Mouse (Mus musculus): ENCODE measurements at regions not wholly inside any gene's neighbourhood (a gene's known extent, or its start where the extent isn't known, plus 50 kb on each side); places are given as distances from the start of the nearest gene placed in this dataset. TPM values are rescaled to one million over a fixed set of nuclear protein-coding genes. Genes with fewer than 3 reads are reported as not detected.
"Not testable (repeated sequence)": the region's sequence is repeated elsewhere in the genome, so short reads cannot be mapped to it uniquely, and the experiment has no call there.

DNA sequence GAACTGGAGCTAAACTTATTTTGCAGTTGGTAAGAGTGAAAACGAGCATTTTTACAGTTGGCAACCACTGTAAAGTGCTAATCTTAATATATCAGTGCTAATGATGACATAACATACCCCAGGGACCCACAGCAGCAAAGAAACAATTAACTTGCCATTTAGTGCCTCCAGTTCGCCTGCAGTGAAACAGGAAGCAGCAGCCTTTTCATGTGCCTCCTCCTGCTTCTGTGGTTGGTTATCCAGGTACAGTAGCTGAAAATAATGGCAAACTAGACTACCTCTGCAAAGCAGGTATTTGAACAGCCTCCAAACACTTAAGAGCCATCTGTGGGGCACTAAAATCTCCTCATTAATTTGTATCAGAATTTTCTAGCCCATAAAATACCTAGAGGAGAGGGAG lies 584.8 kb upstream of the Pfkp start:
- intact Hi-C loops (cut with DNase I): no loop called here
- no peak for DNase-seq (ENCODE audit: low spot score in 2 of 2)

DNA sequence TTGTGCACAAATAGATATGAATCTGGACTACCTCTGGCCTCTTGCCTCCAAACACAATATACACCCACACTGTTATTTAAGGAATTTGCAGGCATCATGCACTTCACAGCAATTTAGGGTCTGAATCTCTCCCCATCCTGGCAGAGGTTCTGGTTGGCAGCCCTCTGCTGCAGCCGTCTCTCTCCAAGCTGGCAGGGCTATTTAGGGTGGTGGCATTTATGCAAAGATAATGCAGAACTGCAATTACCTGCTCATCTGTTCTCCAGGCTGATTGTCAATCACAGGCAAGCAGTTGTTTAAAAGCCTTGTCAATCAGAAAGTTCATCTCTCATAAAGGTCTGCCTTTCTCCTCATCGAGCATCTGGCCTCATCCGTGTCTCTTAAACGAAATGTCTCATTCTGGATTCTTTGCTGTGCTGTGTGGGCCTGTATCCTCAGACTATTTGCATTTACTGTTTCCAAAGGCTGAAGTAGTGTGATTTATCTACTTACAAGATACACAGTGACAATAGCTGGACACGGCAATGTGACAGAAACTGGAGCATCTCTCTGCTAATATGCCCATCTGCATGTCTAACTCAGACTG lies 558.1 kb upstream of the Pfkp start:
- intact Hi-C loops (cut with DNase I): no loop called here
- peak in 1 of 2 experiments; percentile 4 for DNase-seq (ENCODE audit: low spot score in 2 of 2)

DNA sequence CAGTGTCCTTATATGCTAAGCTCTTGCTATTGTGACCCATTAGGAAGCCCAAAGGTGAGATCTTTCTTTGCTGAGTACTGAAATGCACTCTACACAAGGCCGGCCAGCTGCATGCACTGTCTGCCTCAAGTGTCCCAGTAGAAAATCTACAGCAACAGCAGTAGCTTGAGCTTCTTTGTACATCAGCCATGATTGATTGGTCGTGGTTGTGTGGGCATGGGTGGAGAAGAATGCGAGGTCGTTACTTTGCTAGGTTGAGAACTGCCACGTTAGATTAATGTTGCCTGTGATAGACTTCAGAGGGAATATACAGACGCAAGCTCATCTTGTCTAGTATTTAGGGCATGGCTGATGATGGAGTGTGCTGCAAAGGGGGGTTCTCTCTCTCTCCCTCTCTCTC lies 547.4 kb upstream of the Pfkp start:
- DNase-seq (ENCODE audit: low spot score in 2 of 2): no peak
- intact Hi-C loops (cut with DNase I): no loop called here

GRCm38 (mm10) chr13:7182216-7182751 lies 533.7 kb upstream of the Pfkp start:
- intact Hi-C loops (cut with DNase I): no loop called here
- no peak for DNase-seq (ENCODE audit: low spot score in 2 of 2)

DNA sequence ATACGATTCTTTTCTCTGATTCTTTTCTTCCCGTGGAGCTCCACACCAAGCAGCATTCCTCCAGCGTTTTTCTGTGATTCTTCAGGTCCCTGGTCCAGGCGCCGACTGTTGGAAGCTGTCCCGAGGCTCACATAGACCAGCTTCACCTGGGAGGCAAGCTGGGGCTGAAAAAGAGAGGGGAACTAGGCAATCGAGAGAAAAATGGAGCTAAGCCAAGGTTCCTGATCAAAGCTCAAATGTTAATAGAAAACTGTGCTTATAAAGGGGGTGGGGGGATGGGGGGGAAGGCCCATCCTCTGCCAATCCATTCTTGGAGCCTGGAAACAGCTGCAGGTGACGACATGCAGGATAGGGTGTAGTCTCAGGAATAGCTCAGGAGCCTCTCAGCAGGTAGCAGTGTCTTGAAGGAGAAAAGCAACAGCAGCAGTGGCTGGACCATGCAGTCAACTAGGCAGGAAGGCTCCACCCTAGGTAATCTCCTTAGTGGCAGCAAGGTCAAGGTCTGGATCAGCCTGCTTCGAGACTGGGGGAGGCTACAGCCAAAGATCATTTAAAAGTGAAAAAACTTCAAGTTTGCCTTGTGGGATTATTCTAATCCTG lies 527.1 kb upstream of the Pfkp start:
- intact Hi-C loops (cut with DNase I): no loop called here
- no peak for DNase-seq (ENCODE audit: low spot score in 2 of 2)

DNA sequence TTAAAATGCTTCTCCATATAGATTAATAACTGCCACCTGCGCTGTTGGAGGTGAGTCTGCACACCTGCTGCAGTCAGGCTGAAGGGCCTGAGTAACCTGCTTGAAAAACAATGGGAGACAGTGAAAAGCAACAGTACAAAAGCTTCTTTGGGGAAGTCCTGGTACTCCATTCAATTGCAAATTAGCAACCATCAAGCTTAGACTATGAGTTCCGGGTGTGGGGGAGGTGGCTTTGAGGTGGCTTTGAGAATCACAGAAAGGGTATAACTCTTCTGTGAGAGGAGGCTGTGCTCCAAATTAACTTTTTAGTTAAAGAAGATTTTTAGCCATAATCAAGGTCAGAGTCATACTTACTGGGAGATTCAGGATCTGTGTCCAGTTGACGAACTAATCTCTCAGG lies 521.5 kb upstream of the Pfkp start:
- intact Hi-C loops (cut with DNase I); DNase-seq (ENCODE audit: low spot score in 2 of 2): not testable (repeated sequence)

DNA sequence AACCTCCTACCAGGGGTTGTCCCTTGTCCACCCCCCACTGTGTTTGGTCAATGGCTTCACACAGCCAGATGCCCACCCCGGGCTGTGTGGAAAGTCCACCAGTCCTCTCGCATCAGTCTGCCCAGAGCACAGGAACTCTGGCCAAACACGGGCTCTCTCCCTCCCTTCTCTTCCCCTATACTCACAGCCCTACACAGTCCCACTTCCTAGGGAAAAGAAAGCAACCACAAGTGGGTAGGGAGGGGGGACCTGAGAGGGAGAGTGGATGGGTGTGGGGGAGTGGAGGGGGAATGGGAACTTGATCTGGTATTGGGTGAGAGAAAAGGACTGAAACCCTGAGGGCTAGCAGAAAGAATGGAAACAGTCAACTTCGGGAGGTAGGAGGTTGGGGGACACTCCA lies 497.8 kb upstream of the Pfkp start:
- intact Hi-C loops (cut with DNase I): no loop called here
- no peak for DNase-seq (ENCODE audit: low spot score in 2 of 2)

GRCm38 (mm10) chr13:7110572-7110971 lies 462.0 kb upstream of the Pfkp start:
- DNase-seq (ENCODE audit: low spot score in 2 of 2): no peak
- intact Hi-C loops (cut with DNase I): no loop called here

- intact Hi-C loops (cut with DNase I): no loop called here
- DNase-seq (ENCODE audit: low spot score in 2 of 2): no peak
Measured at GRCm38 (mm10) chr13:7103289-7103688, 454.7 kb upstream of the Pfkp start.

- DNase-seq (ENCODE audit: low spot score in 2 of 2): no peak
- intact Hi-C loops (cut with DNase I): no loop called here
Measured at GRCm38 (mm10) chr13:7093072-7093649, 444.6 kb upstream of the Pfkp start.

- DNase-seq (ENCODE audit: low spot score in 2 of 2): peak; percentile 3 to 4
- intact Hi-C loops (cut with DNase I): no loop called here
Measured at GRCm38 (mm10) chr13:7090916-7091315, 442.3 kb upstream of the Pfkp start.

GRCm38 (mm10) chr13:7066211-7066610 lies 417.6 kb upstream of the Pfkp start:
- DNase-seq (ENCODE audit: low spot score in 2 of 2): no peak
- intact Hi-C loops (cut with DNase I): no loop called here

DNA sequence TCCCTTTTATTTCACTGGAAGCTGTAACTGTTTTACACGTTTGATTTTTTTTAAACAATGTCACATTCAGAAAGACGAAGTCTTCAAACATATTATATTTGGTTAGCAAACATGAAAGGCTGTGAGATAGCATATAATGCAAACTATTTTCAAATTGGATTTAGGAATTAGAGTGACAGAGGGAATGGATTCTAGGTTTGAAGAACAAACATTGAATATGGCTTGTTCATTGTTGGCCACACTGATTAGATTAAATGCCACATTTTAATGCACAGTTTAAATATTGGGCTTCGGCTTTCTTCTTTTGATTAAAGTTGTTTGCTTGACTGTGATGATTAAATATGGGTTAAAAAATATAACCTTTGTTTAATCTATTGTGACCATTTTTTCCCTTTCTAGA lies 415.1 kb upstream of the Pfkp start:
- intact Hi-C loops (cut with DNase I): no loop called here
- no peak for DNase-seq (ENCODE audit: low spot score in 2 of 2)

DNA sequence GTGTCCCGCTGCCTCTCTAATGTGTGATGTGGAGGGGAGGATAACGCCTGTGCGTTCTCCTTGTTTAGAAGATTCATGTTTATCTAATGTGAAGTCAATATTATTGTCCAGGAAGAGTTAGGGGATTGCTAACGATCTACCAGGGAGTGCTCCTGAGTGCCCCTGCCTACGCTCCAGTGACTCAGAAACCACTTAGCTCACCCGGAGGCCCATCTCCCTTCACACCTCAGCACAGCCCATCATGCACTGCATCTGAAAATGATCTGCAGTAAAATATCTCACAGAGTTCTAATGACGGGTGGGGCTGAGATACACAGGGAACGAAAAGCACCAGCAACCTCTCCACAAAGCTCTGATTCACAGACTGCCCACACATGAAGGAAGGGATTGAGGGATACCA lies 409.0 kb upstream of the Pfkp start:
- intact Hi-C loops (cut with DNase I): no loop called here
- DNase-seq (ENCODE audit: low spot score in 2 of 2): peak in 1 of 2 experiments; percentile 3

Small RNA genes lying in the stretch of these regions (microRNA-seq; reads per million reads assigned to microRNA genes)
- not detected for gene Gm22689

All from left cerebral cortex, postnatal 36 days (tissue).